Mouse (Mus musculus) C2C12 (cell line): Measurements from ENCODE around the gene Usp46.

ENCODE experiments used
- CTCF ChIP-seq: IDR thresholded peaks from one replicate; pipeline ENCODE4 v1.5.1; 2011; ENCODE audit not compliant: control insufficient read depth, insufficient read depth, insufficient read length
- USF1 ChIP-seq: IDR thresholded peaks from one replicate; pipeline ENCODE4 v1.6.1; 2011; ENCODE audit warnings: low read depth, mild to moderate bottlenecking, control low read depth, moderate library complexity

DNA sequence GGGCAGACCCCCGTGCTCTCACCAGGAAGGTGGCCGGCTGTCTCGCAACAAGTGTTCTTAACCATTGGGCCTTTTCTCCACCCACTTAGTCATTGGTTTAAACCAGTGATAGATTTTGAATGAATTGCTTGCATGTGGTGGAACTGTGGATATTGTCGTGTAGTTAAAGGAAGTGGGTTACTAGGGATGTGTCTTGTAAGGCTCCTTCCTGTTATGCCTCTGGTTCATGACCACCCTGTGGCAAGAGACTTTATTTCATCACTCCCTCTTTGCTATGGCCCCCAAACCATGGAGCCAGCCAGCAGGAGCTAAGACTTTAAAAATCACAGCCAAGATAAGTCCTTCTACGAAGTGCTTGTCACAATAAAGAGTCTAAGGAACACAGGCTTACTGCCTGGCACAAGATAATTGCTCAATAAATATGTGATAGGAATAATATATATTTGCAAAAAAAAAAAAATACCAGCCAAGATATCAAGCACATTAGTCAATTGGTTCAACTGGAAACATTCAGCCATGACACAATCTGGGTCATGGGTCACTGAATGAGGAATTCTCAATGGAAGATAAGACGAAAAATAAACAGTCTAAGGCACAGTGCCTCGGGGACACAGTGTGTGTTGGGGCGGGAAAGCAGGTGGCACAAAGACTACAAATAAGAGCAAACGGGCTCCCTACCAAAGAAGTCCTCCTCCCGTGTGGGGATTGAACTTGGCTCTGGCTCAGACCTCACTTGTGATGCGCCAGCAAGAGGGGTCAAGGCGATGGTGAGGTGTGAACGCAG lies 80.3 kb downstream of the Usp46 start:
- TF ChIP-seq CTCF (no peak), USF1 (no peak)
